Mouse (Mus musculus): ENCODE measurements around the gene Otub2. TPM values are rescaled to one million over a fixed set of nuclear protein-coding genes. Genes with fewer than 3 reads are reported as not detected.

The Otub2 gene
- total and polyA plus RNA-seq, 3 experiments = 8.4 to 126 (median 12.3) TPM

- Histone ChIP-seq H3K79me2 (ENCODE audit: control insufficient read depth, insufficient read depth, low read length, poor library complexity) (no peaks in the 10 kb centered on the region), H3K4me1 (ENCODE audit: control insufficient read depth in 1 of 2, insufficient read depth in 2 of 2, low read length in 2 of 2) (peaks cover 0 to 8% of the 10 kb centered on the region in 2 experiments; a peak in 2 of 4 replicates), H3K27me3 (ENCODE audit: control insufficient read depth in 1 of 2, insufficient read depth in 2 of 2, low read length in 2 of 2) (no peaks in the 10 kb centered on the region; a peak in 2 of 4 replicates), H3K9me3 (replicated peaks; ENCODE audit: insufficient read depth, low read length) (no peaks in the 10 kb centered on the region), H3K27ac (ENCODE audit: control insufficient read depth, low read depth, low read length) (peak overlapping the region; percentile 35; the same call in 1 of the 2 replicates), H3K9ac (ENCODE audit: control insufficient read depth, low read depth, low read length, poor library complexity, severe bottlenecking) (peak overlapping the region; percentile 52; the same call in 1 of the 2 replicates), H3K4me3 (ENCODE audit: control insufficient read depth in 1 of 2, insufficient read depth in 1 of 2, low read depth in 2 of 2, low read length in 2 of 2) (peak overlapping the region; percentile 21 to 24; a peak in 2 of 4 replicates), H3K36me3 (ENCODE audit: control insufficient read depth in 1 of 2, insufficient read depth in 2 of 2, low read length in 2 of 2) (peaks cover 0 to 4% of the 10 kb centered on the region in 2 experiments; a peak in 2 of 4 replicates)
- peak; percentile 90 for DNase-seq (ENCODE audit: low read depth, low spot score)
- TF ChIP-seq CTCF (IDR thresholded peaks at IDR 0.05 in 2 of 3, conservative IDR thresholded peaks at IDR 0.05 in 1 of 3; ENCODE audit: control insufficient read depth in 1 of 3, insufficient read depth in 1 of 3, low read depth in 2 of 3, low read length in 3 of 3, poor library complexity in 1 of 3, severe bottlenecking in 1 of 3) (no peak), TBP (IDR thresholded peaks at IDR 0.05; ENCODE audit: low read depth, low read length) (peak; percentile 67), ZNF384 (IDR thresholded peaks at IDR 0.05; ENCODE audit: low read depth, low read length) (no peak), NRF1 (IDR thresholded peaks at IDR 0.05; ENCODE audit: insufficient read depth, low read depth, low read length, poor library complexity, severe bottlenecking) (no peak), USF1 (IDR thresholded peaks at IDR 0.05; ENCODE audit: low read depth, low read length) (no peak), CHD1 (IDR thresholded peaks at IDR 0.05; ENCODE audit: low read depth, low read length) (no peak), ZKSCAN1 (IDR thresholded peaks at IDR 0.05; ENCODE audit: low read depth, low read length) (no peak), POLR2A (IDR thresholded peaks at IDR 0.05; ENCODE audit: control insufficient read depth in 1 of 2, insufficient read depth in 1 of 2, low read depth in 1 of 2, low read length in 2 of 2, poor library complexity in 1 of 2) (peak in 1 of 2 experiments; percentile 25; a peak in 1 of 4 replicates), MEF2A (IDR thresholded peaks at IDR 0.05; ENCODE audit: extremely low read depth, insufficient replicate concordance, low read depth, low read length, poor library complexity, severe bottlenecking) (no peak), MAZ (IDR thresholded peaks at IDR 0.05; ENCODE audit: low read depth, low read length) (no peak), POLR2AphosphoS2 (IDR thresholded peaks at IDR 0.05; ENCODE audit: low read length) (no peak), MYC (IDR thresholded peaks at IDR 0.05; ENCODE audit: low read depth, low read length) (no peak), BHLHE40 (IDR thresholded peaks at IDR 0.05; ENCODE audit: borderline replicate concordance, low read depth, low read length) (no peak), EP300 (IDR thresholded peaks at IDR 0.05; ENCODE audit: low read depth in 1 of 2, low read length in 2 of 2) (peak in 1 of 2 experiments; percentile 31; a peak in 1 of 4 replicates), SMC3 (IDR thresholded peaks at IDR 0.05; ENCODE audit: low read depth, low read length) (no peak)
These were observed 45.0 kb upstream of the Otub2 start for GRCm38 (mm10) chr12:103343456-103343855.

GRCm38 (mm10) chr12:103344934-103345333 lies 43.5 kb upstream of the Otub2 start:
- Histone ChIP-seq H3K36me3 (ENCODE audit: control insufficient read depth in 1 of 2, insufficient read depth in 2 of 2, low read length in 2 of 2) (peaks cover 0 to 4% of the 10 kb centered on the region in 2 experiments; a peak in 2 of 4 replicates), H3K4me1 (ENCODE audit: control insufficient read depth in 1 of 2, insufficient read depth in 2 of 2, low read length in 2 of 2) (peaks cover 0 to 8% of the 10 kb centered on the region in 2 experiments; a peak in 2 of 4 replicates), H3K27ac (ENCODE audit: control insufficient read depth, low read depth, low read length) (no peak overlapping the region), H3K4me3 (ENCODE audit: control insufficient read depth in 1 of 2, insufficient read depth in 1 of 2, low read depth in 2 of 2, low read length in 2 of 2) (no peak overlapping the region), H3K79me2 (ENCODE audit: control insufficient read depth, insufficient read depth, low read length, poor library complexity) (no peaks in the 10 kb centered on the region), H3K9me3 (replicated peaks; ENCODE audit: insufficient read depth, low read length) (no peaks in the 10 kb centered on the region), H3K27me3 (ENCODE audit: control insufficient read depth in 1 of 2, insufficient read depth in 2 of 2, low read length in 2 of 2) (no peaks in the 10 kb centered on the region; a peak in 1 of 4 replicates), H3K9ac (ENCODE audit: control insufficient read depth, low read depth, low read length, poor library complexity, severe bottlenecking) (no peak overlapping the region)
- TF ChIP-seq KAT2A (conservative IDR thresholded peaks at IDR 0.05; ENCODE audit: low read depth, low read length) (no peak), ETS1 (IDR thresholded peaks at IDR 0.05; ENCODE audit: low read depth, low read length) (no peak), BHLHE40 (IDR thresholded peaks at IDR 0.05; ENCODE audit: borderline replicate concordance, low read depth, low read length) (no peak), NRF1 (IDR thresholded peaks at IDR 0.05; ENCODE audit: insufficient read depth, low read depth, low read length, poor library complexity, severe bottlenecking) (no peak), E2F4 (IDR thresholded peaks at IDR 0.05; ENCODE audit: borderline replicate concordance, low read depth, low read length) (no peak), TBP (IDR thresholded peaks at IDR 0.05; ENCODE audit: low read depth, low read length) (no peak), SIN3A (IDR thresholded peaks at IDR 0.05; ENCODE audit: low read length) (no peak), RCOR1 (IDR thresholded peaks at IDR 0.05; ENCODE audit: low read depth, low read length) (no peak), MYB (IDR thresholded peaks at IDR 0.05; ENCODE audit: low read depth, low read length) (no peak), SMC3 (IDR thresholded peaks at IDR 0.05; ENCODE audit: low read depth, low read length) (no peak), POLR2AphosphoS5 (IDR thresholded peaks at IDR 0.05; ENCODE audit: borderline replicate concordance, low read depth, low read length) (no peak), CHD1 (IDR thresholded peaks at IDR 0.05; ENCODE audit: low read depth, low read length) (no peak), MAFK (IDR thresholded peaks at IDR 0.05; ENCODE audit: borderline replicate concordance, low read depth, low read length) (no peak), POLR2AphosphoS2 (IDR thresholded peaks at IDR 0.05; ENCODE audit: low read length) (no peak), GABPA (IDR thresholded peaks at IDR 0.05; ENCODE audit: low read depth, low read length) (no peak)
- no peak for DNase-seq (ENCODE audit: low read depth, low spot score)

Data from MEL (cell line).